Mouse (Mus musculus): Measurements from ENCODE around the gene Col15a1.

DNA sequence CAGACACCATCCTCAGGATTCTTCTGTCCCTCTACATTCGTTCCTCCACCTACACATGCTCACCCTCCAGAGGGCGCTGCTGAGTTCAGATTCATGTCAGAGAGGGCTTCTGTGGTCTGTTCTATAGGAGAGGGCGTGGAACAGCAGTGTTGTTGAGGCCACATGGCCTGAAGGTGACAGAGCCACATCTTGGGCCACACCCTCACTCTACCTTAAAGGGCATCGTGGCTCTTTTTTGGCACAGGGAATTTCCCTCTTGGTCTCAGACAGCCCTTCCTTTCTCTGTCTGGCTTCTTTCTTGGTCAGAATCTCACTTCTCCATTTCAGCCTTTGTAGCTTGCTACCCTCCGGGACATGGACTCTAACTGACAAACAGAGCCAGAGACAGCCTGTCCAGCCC, 43.1 kb downstream of the Col15a1 start:
- TF ChIP-seq CTCF (IDR thresholded peaks at IDR 0.05; ENCODE audit: extremely low read depth, insufficient read depth, insufficient read length, insufficient replicate concordance) (peak; percentile 77; the same call in 1 of the 2 replicates), POLR2A (IDR thresholded peaks at IDR 0.05; ENCODE audit: low read depth, low read length) (no peak)
